Mouse (Mus musculus): Measurements from ENCODE around the gene Hells. TPM values are rescaled to one million over a fixed set of nuclear protein-coding genes. Genes with fewer than 3 reads are reported as not detected.

Hells gene
- total and polyA plus RNA-seq, 2 experiments from 2014 or later: 4.8 to 8.1 TPM

DNA sequence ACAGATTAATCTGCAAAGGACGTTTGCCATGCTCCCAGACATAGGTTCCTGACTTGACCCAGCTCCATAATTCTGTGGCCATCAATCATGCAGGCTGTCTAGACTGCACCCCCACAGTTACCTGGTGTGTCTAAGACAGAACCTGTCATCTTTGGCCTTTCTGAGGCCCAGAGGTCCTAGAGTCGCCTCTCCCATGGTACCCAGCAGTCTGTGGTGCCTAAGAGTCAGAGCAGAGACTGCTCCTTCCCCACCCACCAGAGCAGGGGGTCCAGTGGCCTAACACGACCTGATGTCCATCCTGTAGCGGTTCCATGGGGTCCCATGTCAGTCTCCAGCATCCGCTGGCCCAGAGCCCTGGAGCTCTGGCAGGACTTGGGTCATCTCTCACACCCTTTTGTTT is 41.9 kb downstream of the Hells start:
- ATAC-seq: no peak
- no peaks in the 10 kb centered on the region for H3K36me3 ChIP-seq (ENCODE audit: insufficient read depth)
- H3K4me2 ChIP-seq (ENCODE audit: low read depth): no peak overlapping the region
- 81% methylated on average over 5 of the region's 5 CpGs for WGBS
- no peak for TF ChIP-seq CTCF (IDR thresholded peaks at IDR 0.05; ENCODE audit: low read depth)
- DNase-seq: no peak
- H3K9me3 ChIP-seq (ENCODE audit: low read length): no peaks in the 10 kb centered on the region
- H3K4me1 ChIP-seq (ENCODE audit: insufficient read depth): no peaks in the 10 kb centered on the region
- H3K27ac ChIP-seq (ENCODE audit: low read depth, low read length): no peak overlapping the region
- no peaks in the 10 kb centered on the region for H3K27me3 ChIP-seq (ENCODE audit: insufficient read depth, low read length)
- H3K4me3 ChIP-seq (ENCODE audit: low read depth, low read length): no peak overlapping the region
- H3K9ac ChIP-seq: no peak overlapping the region

DNA sequence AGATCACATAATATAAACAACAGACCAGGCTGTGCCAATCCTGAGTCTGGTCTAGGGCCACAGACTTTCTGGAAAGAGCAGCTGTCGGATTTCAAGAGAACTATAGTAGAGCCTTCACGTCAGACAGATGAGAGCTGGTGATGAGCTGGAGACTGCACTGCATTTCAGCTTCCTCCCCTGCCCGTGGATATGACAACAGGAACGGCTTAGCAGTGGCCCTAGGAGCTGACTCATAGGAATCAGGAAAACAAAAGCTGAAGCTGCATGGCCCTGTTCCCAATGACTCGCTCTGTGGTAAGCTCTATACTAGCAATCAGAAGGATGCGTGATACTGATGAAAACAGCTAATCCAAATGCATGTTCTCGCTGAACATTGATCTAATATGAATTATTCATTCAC is 43.0 kb downstream of the Hells start:
- ATAC-seq: no peak; the same call in 1 of the 2 replicates
- Histone ChIP-seq H3K9ac (no peak overlapping the region), H3K27me3 (ENCODE audit: insufficient read depth, low read length) (no peaks in the 10 kb centered on the region), H3K4me1 (ENCODE audit: insufficient read depth) (no peaks in the 10 kb centered on the region), H3K4me2 (ENCODE audit: low read depth) (no peak overlapping the region), H3K36me3 (ENCODE audit: insufficient read depth) (no peaks in the 10 kb centered on the region), H3K9me3 (ENCODE audit: low read length) (no peaks in the 10 kb centered on the region), H3K4me3 (ENCODE audit: low read depth, low read length) (no peak overlapping the region), H3K27ac (ENCODE audit: low read depth, low read length) (no peak overlapping the region)
- no peak for DNase-seq
- no peak for TF ChIP-seq CTCF (IDR thresholded peaks at IDR 0.05; ENCODE audit: low read depth)
- 51% methylated on average over 7 of the region's 7 CpGs for WGBS

DNA sequence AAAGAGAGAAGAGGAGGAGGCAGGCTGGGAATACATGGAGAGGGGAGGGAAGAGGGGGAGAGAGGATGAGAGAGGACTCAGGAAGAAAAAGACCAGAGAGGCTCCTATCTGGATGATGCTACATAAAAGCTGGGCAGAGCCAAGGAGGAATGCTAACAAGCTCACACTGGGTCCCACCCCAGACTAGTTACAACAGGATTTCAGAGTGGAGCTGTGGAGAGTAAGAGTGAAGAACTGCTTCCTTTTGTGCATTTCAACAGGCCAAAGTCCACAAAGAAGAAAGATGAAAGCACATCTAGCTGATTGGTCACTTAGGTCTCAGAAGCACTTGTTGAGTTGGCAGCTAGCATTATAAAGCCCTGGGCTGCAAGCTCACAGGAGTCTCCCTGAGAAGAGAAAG is 45.6 kb downstream of the Hells start:
- ATAC-seq (no peak), DNase-seq (no peak)
- Histone ChIP-seq H3K4me3 (ENCODE audit: low read depth, low read length) (no peak overlapping the region), H3K9me3 (ENCODE audit: low read length) (no peaks in the 10 kb centered on the region), H3K4me2 (ENCODE audit: low read depth) (no peak overlapping the region), H3K27me3 (ENCODE audit: insufficient read depth, low read length) (no peaks in the 10 kb centered on the region), H3K4me1 (ENCODE audit: insufficient read depth) (no peaks in the 10 kb centered on the region), H3K36me3 (ENCODE audit: insufficient read depth) (no peaks in the 10 kb centered on the region), H3K27ac (ENCODE audit: low read depth, low read length) (no peak overlapping the region), H3K9ac (no peak overlapping the region)
- TF ChIP-seq CTCF (IDR thresholded peaks at IDR 0.05; ENCODE audit: low read depth): no peak

DNA sequence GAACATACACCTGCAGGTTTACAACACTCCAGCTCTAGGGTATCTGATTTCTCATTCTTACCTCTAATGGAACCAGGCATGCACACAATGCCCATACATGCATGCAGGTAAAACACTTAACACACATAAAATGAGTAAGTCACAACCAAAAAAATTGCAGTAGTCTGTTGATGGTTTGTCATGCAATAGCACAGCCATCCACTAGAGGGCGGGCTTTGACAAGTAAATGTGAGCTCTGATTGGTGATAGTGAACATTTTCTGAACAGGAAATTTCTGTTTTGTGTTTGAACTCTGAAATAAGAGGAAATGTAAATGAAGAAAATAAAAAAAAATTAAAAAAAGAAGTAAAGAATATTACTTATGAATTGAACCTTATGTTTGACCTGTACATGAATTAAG is 51.3 kb downstream of the Hells start:
- no peak; the same call in 1 of the 2 replicates for ATAC-seq
- H3K27me3 ChIP-seq (ENCODE audit: insufficient read depth, low read length): no peaks in the 10 kb centered on the region

DNA sequence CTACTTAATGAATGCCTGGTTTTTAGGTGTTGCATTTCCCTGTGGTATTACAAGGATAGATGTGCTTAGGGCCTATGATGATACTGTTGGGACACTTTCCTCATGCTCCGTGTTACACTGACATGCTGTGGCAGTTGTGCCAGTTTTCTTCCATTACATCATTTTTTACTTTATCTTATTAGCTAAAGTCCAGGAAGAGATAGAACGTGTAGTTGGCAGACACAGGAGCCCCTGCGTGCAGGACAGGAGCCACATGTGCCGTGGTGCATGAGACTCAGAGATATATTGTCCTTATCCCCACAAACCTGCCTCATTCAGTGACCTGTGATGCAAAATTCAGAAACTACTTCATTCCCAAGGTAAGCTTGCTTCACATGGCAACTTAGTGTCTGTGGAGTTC is 67.5 kb downstream of the Hells start:
- 87% methylated on average over 4 of the region's 4 CpGs for WGBS
- H3K36me3 ChIP-seq (ENCODE audit: insufficient read depth): no peaks in the 10 kb centered on the region
- H3K4me1 ChIP-seq (ENCODE audit: insufficient read depth): no peaks in the 10 kb centered on the region
- ATAC-seq (no peak), DNase-seq (no peak)
- 0 out of 2 replicates have a peak, but pooled peaks cover 4% of the 10 kb centered on the region for H3K9me3 ChIP-seq (ENCODE audit: low read length)
- no peak overlapping the region for H3K4me2 ChIP-seq (ENCODE audit: low read depth)
- H3K9ac ChIP-seq: no peak overlapping the region
- H3K27me3 ChIP-seq (ENCODE audit: insufficient read depth, low read length): no peaks in the 10 kb centered on the region
- no peak for TF ChIP-seq CTCF (IDR thresholded peaks at IDR 0.05; ENCODE audit: low read depth)
- no peak overlapping the region for H3K27ac ChIP-seq (ENCODE audit: low read depth, low read length)
- H3K4me3 ChIP-seq (ENCODE audit: low read depth, low read length): no peak overlapping the region

More for the DNA sequence above, 51.3 kb downstream of the Hells start:
- WGBS: 0% methylated on average over 1 of the region's 1 CpGs
- H3K4me2 ChIP-seq (ENCODE audit: low read depth): no peak overlapping the region
- peak; percentile 88 for TF ChIP-seq CTCF (IDR thresholded peaks at IDR 0.05; ENCODE audit: low read depth)
- H3K36me3 ChIP-seq (ENCODE audit: insufficient read depth): no peaks in the 10 kb centered on the region
- no peak overlapping the region for H3K9ac ChIP-seq
- peak; percentile 83 for DNase-seq
- H3K9me3 ChIP-seq (ENCODE audit: low read length): no peaks in the 10 kb centered on the region
- no peak overlapping the region for H3K4me3 ChIP-seq (ENCODE audit: low read depth, low read length)
- H3K4me1 ChIP-seq (ENCODE audit: insufficient read depth): no peaks in the 10 kb centered on the region
- no peak overlapping the region for H3K27ac ChIP-seq (ENCODE audit: low read depth, low read length)

DNA sequence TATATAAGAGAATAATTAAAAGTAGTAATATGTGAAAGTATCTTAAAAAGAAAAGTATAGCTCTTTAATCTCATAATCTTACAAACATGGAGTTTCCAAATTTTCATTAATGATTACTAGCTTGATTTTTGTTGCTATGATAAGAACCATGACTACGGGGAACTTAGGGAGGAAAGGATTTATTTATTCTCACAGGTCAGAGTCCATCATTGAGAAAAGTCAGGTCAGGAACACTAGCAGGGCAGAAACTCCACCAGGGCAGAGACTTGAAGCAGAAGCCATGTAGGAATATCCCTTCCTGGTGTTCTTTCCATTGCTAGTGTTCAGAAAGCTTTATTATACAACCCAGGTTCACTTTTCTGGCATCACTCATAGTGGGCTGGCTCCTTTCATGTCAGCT is 68.0 kb downstream of the Hells start:
- Histone ChIP-seq H3K27me3 (ENCODE audit: insufficient read depth, low read length) (no peaks in the 10 kb centered on the region), H3K27ac (ENCODE audit: low read depth, low read length) (no peak overlapping the region), H3K9ac (no peak overlapping the region), H3K4me2 (ENCODE audit: low read depth) (no peak overlapping the region), H3K4me1 (ENCODE audit: insufficient read depth) (no peaks in the 10 kb centered on the region), H3K4me3 (ENCODE audit: low read depth, low read length) (no peak overlapping the region), H3K9me3 (ENCODE audit: low read length) (no peaks in the 10 kb centered on the region), H3K36me3 (ENCODE audit: insufficient read depth) (no peaks in the 10 kb centered on the region)
- DNase-seq: no peak
- TF ChIP-seq CTCF (IDR thresholded peaks at IDR 0.05; ENCODE audit: low read depth): no peak
- no peak for ATAC-seq
- 94% methylated on average over 1 of the region's 1 CpGs for WGBS

DNA sequence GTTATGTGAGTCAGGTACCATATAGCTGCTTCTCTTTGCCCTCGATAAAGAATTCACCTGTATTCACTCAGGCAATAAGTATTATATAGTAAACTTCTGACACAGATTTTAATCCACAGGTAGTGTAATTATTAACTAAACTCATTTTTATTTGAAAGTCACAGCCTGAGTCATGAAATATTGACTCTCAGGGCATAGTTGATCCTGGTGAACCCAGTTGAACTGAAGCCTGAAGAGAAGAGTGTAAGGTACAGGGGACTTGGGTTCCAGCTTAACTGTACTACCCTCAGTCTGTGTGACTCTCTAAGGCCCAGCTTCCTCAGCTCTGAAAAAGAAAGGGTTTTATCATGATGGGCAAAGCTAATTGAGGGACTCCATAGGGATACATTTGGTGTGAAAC is 74.4 kb downstream of the Hells start:
- 95% methylated on average over 1 of the region's 1 CpGs for WGBS

DNA sequence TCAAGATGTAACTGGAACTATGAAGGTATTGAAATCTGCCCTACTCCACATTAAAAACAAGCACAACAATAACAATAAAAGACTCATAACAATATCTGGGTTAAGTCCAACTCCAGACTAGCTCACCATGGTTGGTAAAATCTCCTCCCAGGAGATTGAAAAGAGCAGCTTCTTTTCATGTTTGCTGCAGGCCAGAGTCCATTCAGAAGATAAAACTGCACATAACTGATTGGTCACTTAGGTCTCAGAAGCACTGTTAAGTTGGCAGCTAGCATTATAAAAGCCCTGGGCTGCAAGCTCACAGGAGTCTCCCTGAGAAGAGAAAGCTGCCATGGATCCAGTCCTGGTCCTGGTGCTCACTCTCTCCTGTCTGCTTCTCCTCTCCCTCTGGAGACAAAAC is 76.0 kb downstream of the Hells start, which contains the start of gene Cyp2c55:
Cyp2c55 (plus strand) TSS at position 305 of the 400 bp plus-strand sequence.
- Histone ChIP-seq H3K4me2 (ENCODE audit: low read depth) (no peak within 1 kb of the TSS), H3K9me3 (ENCODE audit: low read length) (no peaks in the 10 kb centered on the region), H3K27me3 (ENCODE audit: insufficient read depth, low read length) (no peaks in the 10 kb centered on the region), H3K27ac (ENCODE audit: low read depth, low read length) (no peak within 1 kb of the TSS), H3K4me3 (ENCODE audit: low read depth, low read length) (no peak within 1 kb of the TSS), H3K4me1 (ENCODE audit: insufficient read depth) (no peaks in the 10 kb centered on the region), H3K9ac (no peak within 1 kb of the TSS), H3K36me3 (ENCODE audit: insufficient read depth) (no peaks in the 10 kb centered on the region)
- ATAC-seq: no peak
- TF ChIP-seq CTCF (IDR thresholded peaks at IDR 0.05; ENCODE audit: low read depth): no peak
- no peak for DNase-seq

More for the DNA sequence above, 74.4 kb downstream of the Hells start:
- Histone ChIP-seq H3K27ac (ENCODE audit: low read depth, low read length) (no peak overlapping the region), H3K9me3 (ENCODE audit: low read length) (no peaks in the 10 kb centered on the region), H3K36me3 (ENCODE audit: insufficient read depth) (no peaks in the 10 kb centered on the region), H3K4me2 (ENCODE audit: low read depth) (no peak overlapping the region), H3K27me3 (ENCODE audit: insufficient read depth, low read length) (no peaks in the 10 kb centered on the region), H3K4me3 (ENCODE audit: low read depth, low read length) (no peak overlapping the region), H3K4me1 (ENCODE audit: insufficient read depth) (no peaks in the 10 kb centered on the region), H3K9ac (no peak overlapping the region)
- no peak for TF ChIP-seq CTCF (IDR thresholded peaks at IDR 0.05; ENCODE audit: low read depth)
- no peak for ATAC-seq
- DNase-seq: no peak

Small RNA genes within 50 kb of the gene (microRNA-seq; reads per million reads assigned to microRNA genes)
- gene Gm23800: 0 reads per million in 2 experiments

Other genes starting within 250 kb of the Hells start
- 11.8 and 12.0 TPM in 2 replicates for gene Noc3l, start 111.7 kb upstream of the Hells start, total RNA-seq (2014; rRNA removed)
- gene Noc3l, start 111.7 kb upstream of the Hells start, polyA plus RNA-seq (2015; fragmentation: Nextera tagmentation; extraction: Ambion mirVana): 1.5 and 1.9 TPM in 2 replicates
- 30.7 and 34.2 TPM in 2 replicates for gene Tbc1d12, start 94.3 kb upstream of the Hells start, total RNA-seq (2014; rRNA removed)
- gene Tbc1d12, start 94.3 kb upstream of the Hells start, polyA plus RNA-seq (2015; fragmentation: Nextera tagmentation; extraction: Ambion mirVana): 5.2 and 5.5 TPM in 2 replicates
- 0.15 TPM in 1 of 2 replicates, not detected in the other for gene Cyp2c55, start 76.1 kb downstream of the Hells start, total RNA-seq (2014; rRNA removed)
- not detected in 2 replicates for gene Cyp2c55, start 76.1 kb downstream of the Hells start, polyA plus RNA-seq (2015; fragmentation: Nextera tagmentation; extraction: Ambion mirVana)
- 0.23 TPM in 1 of 2 replicates, not detected in the other for gene Cyp2c65, start 130.1 kb downstream of the Hells start, total RNA-seq (2014; rRNA removed)
- gene Cyp2c65, start 130.1 kb downstream of the Hells start, polyA plus RNA-seq (2015; fragmentation: Nextera tagmentation; extraction: Ambion mirVana): not detected in 2 replicates
- not detected in 2 replicates for gene Cyp2c66, start 183.0 kb downstream of the Hells start, total RNA-seq (2014; rRNA removed)
- not detected in 2 replicates for gene Cyp2c66, start 183.0 kb downstream of the Hells start, polyA plus RNA-seq (2015; fragmentation: Nextera tagmentation; extraction: Ambion mirVana)

Data from forebrain, postnatal 0 days (tissue).